Mouse (Mus musculus): ENCODE measurements around the gene Actrt3. TPM values are rescaled to one million over a fixed set of nuclear protein-coding genes. Genes with fewer than 3 reads are reported as not detected.

Actrt3 gene
- polyA plus RNA-seq, 1 experiment from 2014 or later: not detected

GRCm38 (mm10) chr3:30553741-30554140, 46.0 kb downstream of the Actrt3 start:
- Histone ChIP-seq H3K27me3 (replicated peaks; ENCODE audit: control insufficient read depth, insufficient read depth, low read length) (no peaks in the 10 kb centered on the region), H3K36me3 (ENCODE audit: control insufficient read depth, insufficient read depth, low read length) (no peaks in the 10 kb centered on the region), H3K4me2 (ENCODE audit: low read depth, low read length) (no peak overlapping the region), H3K27ac (replicated peaks; ENCODE audit: low read depth, low read length) (no peak overlapping the region), H3K9me3 (ENCODE audit: control insufficient read depth, low read length) (no peaks in the 10 kb centered on the region), H3K4me3 (ENCODE audit: low read depth, low read length) (no peak overlapping the region), H3K4me1 (ENCODE audit: control insufficient read depth, insufficient read depth, low read length) (no peaks in the 10 kb centered on the region), H3K9ac (ENCODE audit: low read depth, low read length) (no peak overlapping the region)
- whole genome bisulfite sequencing: 68% methylated on average over 6 of the region's 6 CpGs
- DNase-seq (ENCODE audit: low spot score) (no peak), ATAC-seq (ENCODE audit: low read depth) (no peak)

- no peaks in the 10 kb centered on the region for H3K36me3 ChIP-seq (ENCODE audit: control insufficient read depth, insufficient read depth, low read length)
- no peak overlapping the region for H3K27ac ChIP-seq (replicated peaks; ENCODE audit: low read depth, low read length)
- peaks cover 10% of the 10 kb centered on the region for H3K4me1 ChIP-seq (ENCODE audit: control insufficient read depth, insufficient read depth, low read length)
- H3K9ac ChIP-seq (ENCODE audit: low read depth, low read length): no peak overlapping the region
- ATAC-seq (ENCODE audit: low read depth) (no peak), DNase-seq (ENCODE audit: low spot score) (no peak)
- no peak overlapping the region for H3K4me2 ChIP-seq (ENCODE audit: low read depth, low read length)
- H3K4me3 ChIP-seq (ENCODE audit: low read depth, low read length): no peak overlapping the region
- no peaks in the 10 kb centered on the region for H3K9me3 ChIP-seq (ENCODE audit: control insufficient read depth, low read length)
- H3K27me3 ChIP-seq (replicated peaks; ENCODE audit: control insufficient read depth, insufficient read depth, low read length): no peaks in the 10 kb centered on the region
- 67% methylated on average over 2 of the region's 2 CpGs for WGBS
These were observed 49.5 kb downstream of the Actrt3 start for GRCm38 (mm10) chr3:30550218-30550617.

GRCm38 (mm10) chr3:30548928-30549327, 50.8 kb downstream of the Actrt3 start:
- Histone ChIP-seq H3K36me3 (ENCODE audit: control insufficient read depth, insufficient read depth, low read length) (no peaks in the 10 kb centered on the region), H3K9ac (ENCODE audit: low read depth, low read length) (no peak overlapping the region), H3K4me2 (ENCODE audit: low read depth, low read length) (no peak overlapping the region), H3K27me3 (replicated peaks; ENCODE audit: control insufficient read depth, insufficient read depth, low read length) (no peaks in the 10 kb centered on the region), H3K27ac (replicated peaks; ENCODE audit: low read depth, low read length) (no peak overlapping the region), H3K4me1 (ENCODE audit: control insufficient read depth, insufficient read depth, low read length) (peaks cover 10% of the 10 kb centered on the region), H3K9me3 (ENCODE audit: control insufficient read depth, low read length) (no peaks in the 10 kb centered on the region), H3K4me3 (ENCODE audit: low read depth, low read length) (no peak overlapping the region)
- DNase-seq (ENCODE audit: low spot score) (peak; percentile 23), ATAC-seq (ENCODE audit: low read depth) (0 out of 2 replicates have a peak, but pooled peaks have one; percentile 33)
- 50% methylated on average over 7 of the region's 7 CpGs for WGBS

GRCm38 (mm10) chr3:30547908-30548307, 51.8 kb downstream of the Actrt3 start, which contains the start of gene Mecom:
Mecom (minus strand) TSS chr3:30548008.
- H3K4me2 ChIP-seq (ENCODE audit: low read depth, low read length): peak within 1 kb of the TSS; percentile 25; the same call in 1 of the 2 replicates
- DNase-seq (ENCODE audit: low spot score) (no peak), ATAC-seq (ENCODE audit: low read depth) (no peak)
- H3K9me3 ChIP-seq (ENCODE audit: control insufficient read depth, low read length): no peaks in the 10 kb centered on the region
- 80% methylated on average over 3 of the region's 3 CpGs for WGBS
- no peaks in the 10 kb centered on the region for H3K27me3 ChIP-seq (replicated peaks; ENCODE audit: control insufficient read depth, insufficient read depth, low read length)
- no peak within 1 kb of the TSS for H3K9ac ChIP-seq (ENCODE audit: low read depth, low read length)
- H3K27ac ChIP-seq (replicated peaks; ENCODE audit: low read depth, low read length): no peak within 1 kb of the TSS
- H3K4me1 ChIP-seq (ENCODE audit: control insufficient read depth, insufficient read depth, low read length): peaks cover 10% of the 10 kb centered on the region
- H3K36me3 ChIP-seq (ENCODE audit: control insufficient read depth, insufficient read depth, low read length): no peaks in the 10 kb centered on the region
- H3K4me3 ChIP-seq (ENCODE audit: low read depth, low read length): no peak within 1 kb of the TSS

Other genes with a start within 250 kb of the Actrt3 start
- 13.0 and 18.9 TPM in 2 replicates for gene Mecom, start 51.9 kb downstream of the Actrt3 start, polyA plus RNA-seq (2014; fragmentation: Nextera tagmentation; extraction: Ambion mirVana)
- 29.9 and 33.6 TPM in 2 replicates for gene Mynn, start 2.1 kb upstream of the Actrt3 start, polyA plus RNA-seq (2014; fragmentation: Nextera tagmentation; extraction: Ambion mirVana)
- not detected in 2 replicates for gene Lrriq4, start 44.6 kb upstream of the Actrt3 start, polyA plus RNA-seq (2014; fragmentation: Nextera tagmentation; extraction: Ambion mirVana)
- gene Lrrc34, start 47.9 kb upstream of the Actrt3 start, polyA plus RNA-seq (2014; fragmentation: Nextera tagmentation; extraction: Ambion mirVana): 1.4 and 5.4 TPM in 2 replicates
- 0.54 and 0.85 TPM in 2 replicates for gene Lrrc31, start 99.9 kb upstream of the Actrt3 start, polyA plus RNA-seq (2014; fragmentation: Nextera tagmentation; extraction: Ambion mirVana)
- gene Samd7, start 146.4 kb upstream of the Actrt3 start, polyA plus RNA-seq (2014; fragmentation: Nextera tagmentation; extraction: Ambion mirVana): not detected in 2 replicates
- 94.5 and 106 TPM in 2 replicates for gene Sec62, start 192.9 kb upstream of the Actrt3 start, polyA plus RNA-seq (2014; fragmentation: Nextera tagmentation; extraction: Ambion mirVana)

All from embryonic facial prominence, embryonic 14.5 days (tissue).